Mouse (Mus musculus): ENCODE measurements around the gene Cdk10.
"Not testable (repeated sequence)": the region's sequence is repeated elsewhere in the genome, so short reads cannot be mapped to it uniquely, and the experiment has no call there.

Gene Cdk10
- long read RNA-seq, experiment 1, transcript Cdk10-201 (13 exons, 1,642 nt): major isoform, 22 of 34 reads
- long read RNA-seq, experiment 1, partial matches to known transcripts: 3 of 34 reads
- long read RNA-seq, experiment 1, other reads (novel, unspliced or antisense): 5 of 34 reads
- long read RNA-seq, experiment 2, transcript Cdk10-201 (13 exons, 1,642 nt): major isoform, 29 of 32 reads
- long read RNA-seq, experiment 2, partial matches to known transcripts: 0 of 32 reads
- long read RNA-seq, experiment 2, other reads (novel, unspliced or antisense): 1 of 32 reads

DNA sequence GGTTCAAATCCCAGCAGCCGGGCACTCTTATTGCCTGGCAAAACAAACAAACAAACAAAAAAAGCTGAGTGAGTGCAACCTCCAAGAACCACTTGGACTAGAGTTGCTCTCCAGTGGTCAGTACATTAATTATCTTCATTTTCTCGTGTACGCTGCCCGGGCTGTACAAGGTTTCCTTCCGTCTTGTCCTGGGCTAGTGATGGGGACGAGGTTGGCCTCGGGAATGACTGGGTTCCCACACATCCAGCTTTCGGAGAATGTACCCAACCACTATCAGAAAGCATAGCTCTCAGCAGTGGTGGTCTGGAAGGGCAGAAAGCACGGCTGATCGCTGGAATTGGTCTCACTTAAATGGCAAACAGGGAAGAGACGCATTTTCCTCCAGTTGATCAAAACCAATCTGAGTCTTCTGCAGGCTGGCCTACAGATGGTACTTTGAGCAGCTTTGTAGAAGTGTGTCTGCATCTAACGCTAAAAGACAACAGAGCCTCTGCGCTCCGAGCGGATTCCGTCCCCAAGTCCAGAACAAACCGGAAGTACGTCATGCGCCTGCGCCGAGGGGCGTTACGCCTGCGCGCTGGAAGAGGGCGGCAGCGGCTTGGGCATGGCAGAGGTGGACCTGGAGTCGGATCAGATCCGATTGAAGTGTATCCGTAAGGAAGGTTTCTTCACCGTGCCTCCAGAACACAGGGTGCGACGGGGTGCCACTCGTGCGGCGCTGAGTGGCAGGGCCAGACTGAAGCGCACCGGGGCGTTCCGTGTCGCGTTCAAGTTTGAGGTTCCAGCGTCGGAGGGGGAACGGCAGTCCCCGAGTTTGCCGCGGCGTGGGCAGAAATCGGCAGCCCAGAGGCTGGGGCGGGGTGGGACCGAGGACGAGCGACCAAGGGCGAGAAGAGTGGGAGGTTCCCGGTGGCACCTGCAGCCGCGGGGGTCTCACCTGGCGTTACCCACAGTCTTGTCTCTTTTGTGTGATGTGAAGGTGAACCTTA, at the start of gene Cdk10:
Cdk10 (plus strand) TSS at position 565 of the 989 bp plus-strand sequence.
- intact Hi-C loops (cut with DNase I): no loop called here

DNA sequence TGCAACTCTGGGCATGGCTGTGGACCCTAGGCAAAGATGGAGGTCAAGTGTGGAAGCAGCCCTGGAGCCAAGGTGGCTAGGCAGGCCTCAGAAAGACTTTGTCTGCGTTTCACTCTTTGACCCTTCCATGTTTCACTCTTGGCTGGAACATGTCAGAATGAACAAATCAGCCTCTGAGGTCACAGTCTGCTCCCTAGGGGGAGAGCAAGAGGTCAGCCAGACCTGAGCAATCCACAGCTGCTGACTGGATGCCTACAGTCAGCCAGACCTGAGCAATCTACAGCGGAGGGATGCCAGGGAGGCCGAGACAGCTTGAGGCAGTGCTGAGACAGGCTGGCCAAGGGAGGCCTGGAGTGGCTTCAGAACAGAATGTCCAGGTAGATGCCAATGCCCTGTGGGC, 43.3 kb upstream of the Cdk10 start:
- intact Hi-C loops (cut with DNase I): no loop called here

DNA sequence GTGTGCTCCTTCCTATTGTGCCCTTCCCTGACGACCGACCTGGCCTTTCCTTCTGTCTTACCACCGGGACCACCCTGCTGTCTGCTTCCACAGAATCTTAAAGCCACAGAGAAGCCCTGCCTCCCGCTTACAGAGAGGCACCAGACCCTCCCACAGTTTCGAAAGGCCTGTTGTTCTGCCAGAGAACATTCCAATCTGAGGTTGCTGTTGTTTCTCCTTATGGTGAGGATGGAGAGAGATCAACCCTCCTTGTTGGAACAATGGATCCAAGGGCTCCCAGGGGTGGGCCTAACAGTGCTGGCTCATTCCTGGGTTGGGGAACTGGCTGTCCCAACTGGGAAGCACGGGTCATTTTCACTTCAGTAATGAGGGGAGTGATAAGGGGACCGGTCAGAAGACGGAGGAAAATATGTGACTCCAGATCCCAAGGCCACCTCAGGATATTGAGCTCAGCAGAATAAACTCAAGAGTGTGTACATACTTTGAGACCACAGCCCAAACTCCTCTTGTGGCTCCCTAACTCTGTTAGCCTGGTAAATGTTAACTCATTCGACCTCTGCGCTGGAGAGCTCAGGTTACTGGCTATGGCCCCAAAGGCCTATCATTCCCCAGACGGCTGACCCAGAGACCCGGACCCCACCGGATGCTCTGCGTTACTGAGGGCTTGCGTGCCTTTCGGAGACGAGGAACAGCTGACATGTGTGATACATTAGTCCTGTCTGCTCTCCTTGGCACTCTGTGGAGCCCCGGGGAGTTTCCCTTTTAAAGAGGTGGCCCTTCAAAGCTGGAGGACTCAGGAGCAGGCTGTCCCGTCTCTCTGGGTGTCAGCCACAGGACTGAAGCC, 38.9 kb upstream of the Cdk10 start, which contains the start of gene Dpep1:
Dpep1 (plus strand) TSS at position 677 of the 844 bp plus-strand sequence.
- intact Hi-C loops (cut with DNase I): no loop called here

DNA sequence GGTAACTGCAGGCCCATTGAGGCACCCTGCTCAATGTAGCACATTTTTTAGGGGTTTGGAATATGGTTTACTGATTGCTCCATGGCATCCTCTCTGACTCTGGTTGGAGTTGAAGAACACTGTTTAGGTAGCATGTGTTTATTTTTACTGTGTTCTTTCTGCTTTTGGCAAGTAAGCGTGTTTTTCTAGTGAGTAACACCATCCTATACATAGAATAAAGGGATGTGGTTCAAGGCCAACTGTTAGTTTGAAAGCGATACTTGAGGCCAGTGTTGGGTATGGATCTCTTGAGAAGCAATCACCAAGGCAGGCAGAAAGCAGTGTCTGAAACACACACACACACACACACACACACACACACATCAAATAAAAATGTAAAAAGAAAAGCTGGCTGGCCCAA, 36.6 kb upstream of the Cdk10 start:
- intact Hi-C loops (cut with DNase I): no loop called here

DNA sequence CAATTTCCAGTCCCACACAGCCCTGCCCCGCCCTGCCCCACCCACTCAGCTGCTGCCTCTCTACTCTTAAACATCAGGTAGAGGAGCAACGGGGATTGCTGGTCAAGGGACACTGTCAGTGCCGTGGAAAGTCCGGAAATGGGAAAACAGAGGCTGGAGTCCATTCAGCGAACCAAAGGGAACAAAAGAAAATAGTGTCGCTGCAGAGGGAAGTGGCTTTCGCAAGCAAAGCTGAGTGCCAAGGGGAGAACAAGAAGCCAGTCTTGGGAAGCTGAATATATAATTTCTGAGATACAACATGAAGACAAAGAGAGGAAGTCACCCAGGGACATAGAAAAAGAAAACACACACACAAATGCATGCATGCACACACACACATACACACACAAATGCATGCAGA, 35.8 kb upstream of the Cdk10 start:
- intact Hi-C loops (cut with DNase I): no loop called here

DNA sequence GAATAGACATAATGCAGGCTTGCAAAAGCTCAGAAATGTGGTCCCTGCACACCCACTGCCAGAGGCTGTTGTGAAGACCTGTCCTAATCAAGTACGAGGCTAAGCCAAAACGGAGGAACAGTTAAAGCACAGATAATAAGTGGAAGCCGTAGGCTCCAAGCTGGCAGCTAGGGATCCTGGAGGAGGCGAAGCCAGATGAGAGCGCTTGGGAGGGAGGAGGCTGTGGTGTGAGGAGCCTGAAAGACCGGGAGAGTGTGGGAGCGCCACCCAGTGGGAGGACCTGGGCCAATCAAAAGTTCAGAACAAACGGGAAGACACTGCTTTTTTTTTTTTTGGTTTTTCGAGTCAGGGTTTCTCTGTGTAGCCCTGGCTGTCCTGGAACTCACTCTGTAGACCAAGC, 34.0 kb upstream of the Cdk10 start:
- intact Hi-C loops (cut with DNase I): loop anchor here (5.0 kb wide), 1 partner anchor 43 kb away; no protein-coding TSS in a partner anchor

DNA sequence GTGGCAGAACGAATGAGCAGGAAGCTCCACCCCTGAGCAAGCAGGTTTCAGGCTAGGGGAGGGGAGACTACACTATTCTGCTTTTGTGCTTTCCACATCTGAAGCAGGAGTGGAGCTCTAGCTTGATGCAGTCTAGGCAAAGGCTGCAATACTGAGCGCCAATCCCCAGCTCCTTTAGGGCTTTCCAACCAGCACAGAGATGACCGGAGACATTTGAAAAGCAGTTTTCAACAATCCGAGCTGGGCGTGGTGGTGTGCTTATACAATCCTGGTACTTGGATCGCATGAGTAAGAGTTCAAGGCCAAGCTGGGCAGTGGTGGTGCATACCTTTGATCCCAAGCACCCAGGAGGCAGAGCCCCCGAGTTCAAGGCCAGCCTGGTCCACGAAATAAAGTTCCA, 32.7 kb upstream of the Cdk10 start:
- intact Hi-C loops (cut with DNase I): loop anchor here (5.0 kb wide), 1 partner anchor 45 kb away; no protein-coding TSS in a partner anchor

DNA sequence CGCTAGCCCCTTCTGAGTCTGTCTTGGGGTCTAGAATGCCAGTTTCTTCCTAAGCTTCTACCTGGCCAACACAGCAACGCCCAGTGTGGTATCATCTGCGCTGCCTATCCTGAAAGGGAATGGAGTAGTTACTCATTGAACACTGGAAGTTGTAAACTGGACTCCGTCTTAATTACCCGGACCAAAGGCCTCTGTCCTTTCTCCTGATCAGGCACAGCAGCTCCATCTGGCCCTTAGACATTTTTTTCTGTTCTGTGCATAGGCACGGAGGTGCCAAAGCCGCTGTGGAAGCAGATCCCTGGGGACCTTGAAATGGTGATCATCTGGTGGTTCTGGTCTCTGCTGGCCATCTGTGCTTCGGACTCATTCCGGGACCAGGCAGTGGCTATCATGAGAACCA, 30.9 kb upstream of the Cdk10 start:
- intact Hi-C loops (cut with DNase I): loop anchor here (5.0 kb wide), 1 partner anchor 46 kb away; no protein-coding TSS in a partner anchor

DNA sequence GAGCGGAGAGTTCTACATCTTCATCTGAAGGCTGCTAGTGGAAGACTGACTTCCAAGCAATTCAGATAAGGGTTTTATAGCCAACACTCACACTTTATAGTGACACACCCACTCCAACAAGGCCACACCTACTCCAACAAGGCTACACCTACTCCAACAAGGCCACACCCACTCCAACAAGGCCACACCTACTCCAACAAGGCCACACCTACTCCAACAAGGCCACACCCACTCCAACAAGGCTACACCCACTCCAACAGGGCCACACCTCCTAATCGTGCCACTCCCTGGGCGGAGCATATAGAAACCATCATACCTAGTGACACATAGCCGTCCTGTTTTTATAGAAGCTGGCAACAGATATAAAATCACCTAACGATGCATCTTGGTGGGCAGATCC, 27.6 kb upstream of the Cdk10 start:
- intact Hi-C loops (cut with DNase I): not testable (repeated sequence)

DNA sequence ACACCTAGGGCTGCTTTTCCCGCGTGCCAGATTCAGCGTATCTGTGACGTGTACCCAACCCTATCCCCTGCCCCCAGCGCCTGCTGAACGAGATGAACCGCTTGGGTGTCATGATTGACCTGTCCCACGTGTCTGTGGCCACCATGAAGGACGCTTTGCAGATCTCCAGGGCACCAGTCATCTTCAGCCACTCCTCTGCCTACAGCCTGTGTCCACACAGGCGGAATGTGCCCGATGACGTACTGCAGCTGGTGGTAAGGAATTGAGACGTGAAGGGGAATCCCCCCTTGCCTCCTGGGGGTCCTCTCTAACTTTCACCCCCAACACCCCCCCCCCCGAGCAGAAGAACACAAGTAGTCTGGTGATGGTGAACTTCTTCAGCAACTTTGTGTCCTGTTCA, 24.8 kb upstream of the Cdk10 start:
- intact Hi-C loops (cut with DNase I): loop anchor here (5.0 kb wide), 2 partner anchors 93 to 363 kb away; no protein-coding TSS in a partner anchor

DNA sequence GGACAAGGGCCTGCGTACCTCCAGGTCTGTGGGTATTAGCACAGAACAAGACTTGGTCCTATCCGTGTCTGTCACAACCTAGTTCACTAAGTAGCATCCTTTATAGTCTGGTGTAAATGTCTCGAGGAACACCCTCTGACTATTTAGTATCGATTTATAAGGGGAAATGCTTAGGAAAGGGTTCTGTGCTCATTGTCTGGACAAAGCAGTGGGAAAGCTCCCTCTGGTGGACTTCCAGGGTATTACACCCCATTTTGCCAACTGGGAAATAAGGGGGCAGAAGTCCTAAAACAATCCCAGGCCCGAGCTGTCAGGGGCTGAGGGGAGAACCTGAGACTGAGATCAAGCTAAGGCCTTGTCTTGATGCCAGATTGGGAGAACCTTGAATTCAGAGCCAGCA, 22.4 kb upstream of the Cdk10 start:
- intact Hi-C loops (cut with DNase I): loop anchor here (5.0 kb wide), 2 partner anchors 95 to 365 kb away; no protein-coding TSS in a partner anchor

DNA sequence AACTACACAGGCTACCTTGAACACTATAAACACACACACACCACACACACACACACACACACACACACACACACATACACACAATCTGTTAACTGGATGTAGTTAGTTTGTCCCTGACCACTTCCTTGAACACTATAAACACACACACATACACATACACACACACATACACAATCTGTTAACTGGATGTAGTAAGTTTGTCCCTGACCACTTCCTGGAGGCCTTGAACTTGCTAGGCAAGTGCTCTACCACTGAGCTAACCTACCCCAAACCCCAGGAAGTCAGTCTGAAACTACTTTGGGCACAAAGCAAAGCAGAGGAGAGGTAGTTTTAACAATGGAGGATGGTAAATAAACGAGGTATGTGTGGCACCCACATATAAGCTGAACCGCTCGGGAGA, 21.1 kb upstream of the Cdk10 start:
- intact Hi-C loops (cut with DNase I): loop anchor here (5.0 kb wide), 2 partner anchors 96 to 366 kb away; no protein-coding TSS in a partner anchor

DNA sequence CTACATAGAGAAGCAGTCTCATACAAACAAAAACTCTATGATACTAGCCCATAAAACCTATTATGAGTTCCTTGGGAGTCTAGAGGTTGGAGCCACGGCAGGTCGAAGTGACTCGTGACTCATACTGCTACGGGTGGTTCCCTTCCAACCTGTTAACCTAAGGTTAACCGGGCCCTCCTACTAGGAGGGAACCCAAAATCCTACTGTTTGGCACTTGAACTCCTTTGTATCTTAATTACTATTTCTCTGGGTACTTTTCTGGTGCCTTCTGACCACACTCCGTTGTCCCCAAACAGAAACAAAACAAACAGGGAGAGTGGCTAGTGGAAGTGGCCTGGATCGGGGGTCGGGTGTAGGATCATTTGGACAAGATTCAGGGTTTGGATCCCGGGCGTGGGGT, 12.8 kb upstream of the Cdk10 start:
- intact Hi-C loops (cut with DNase I): loop anchor here (10.0 kb wide), 1 partner anchor 597 kb away; the partner anchor contains the start of genes Galns and Trappc2l

DNA sequence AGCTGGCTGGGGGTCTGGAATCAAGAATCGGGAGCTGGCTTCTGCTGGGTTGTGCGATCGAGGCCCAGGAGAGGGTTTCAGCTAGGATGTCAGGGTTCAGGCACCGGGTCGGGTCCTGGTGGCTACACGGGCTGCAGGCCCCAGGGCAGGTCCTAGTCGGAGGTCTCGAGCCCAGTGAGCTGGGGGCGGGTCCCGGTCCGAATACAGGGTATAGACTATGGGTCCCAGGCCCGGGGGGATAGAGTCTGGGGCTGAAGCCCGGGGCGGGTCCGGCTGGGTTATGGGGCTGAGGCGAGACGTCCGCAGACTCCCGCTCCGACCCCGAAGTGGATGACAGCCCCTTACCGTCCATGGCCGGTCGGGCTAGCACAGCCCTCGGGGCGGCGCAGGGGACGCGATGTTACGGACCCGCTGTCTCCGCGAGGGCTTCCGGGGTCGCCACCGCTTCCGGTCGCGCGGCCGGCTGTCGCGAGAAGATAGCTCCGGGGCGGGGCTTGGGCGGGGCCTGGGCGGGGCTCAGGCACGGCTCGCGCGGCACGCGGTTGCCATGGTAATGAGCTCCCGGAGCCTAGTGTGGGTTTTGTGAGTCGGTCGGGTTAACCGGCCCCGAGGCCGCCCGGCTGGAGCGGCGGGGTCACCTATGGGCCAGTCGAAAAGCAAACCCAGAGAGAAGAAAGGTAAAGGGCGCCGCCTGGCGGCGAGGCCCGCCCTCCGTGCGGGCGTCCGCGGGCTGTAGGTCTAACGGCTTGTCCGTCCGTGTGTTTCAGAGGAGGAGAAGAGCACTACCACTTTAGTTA, 12.1 kb upstream of the Cdk10 start, which contains the start of the genes Chmp1a and Spata33:
Chmp1a (minus strand) TSS at position 443 of the 797 bp plus-strand sequence.
Spata33 (plus strand) TSS at position 512 of the 797 bp plus-strand sequence.
- intact Hi-C loops (cut with DNase I): loop anchor here (10.0 kb wide), 1 partner anchor 598 kb away; the partner anchor contains the start of genes Galns and Trappc2l

DNA sequence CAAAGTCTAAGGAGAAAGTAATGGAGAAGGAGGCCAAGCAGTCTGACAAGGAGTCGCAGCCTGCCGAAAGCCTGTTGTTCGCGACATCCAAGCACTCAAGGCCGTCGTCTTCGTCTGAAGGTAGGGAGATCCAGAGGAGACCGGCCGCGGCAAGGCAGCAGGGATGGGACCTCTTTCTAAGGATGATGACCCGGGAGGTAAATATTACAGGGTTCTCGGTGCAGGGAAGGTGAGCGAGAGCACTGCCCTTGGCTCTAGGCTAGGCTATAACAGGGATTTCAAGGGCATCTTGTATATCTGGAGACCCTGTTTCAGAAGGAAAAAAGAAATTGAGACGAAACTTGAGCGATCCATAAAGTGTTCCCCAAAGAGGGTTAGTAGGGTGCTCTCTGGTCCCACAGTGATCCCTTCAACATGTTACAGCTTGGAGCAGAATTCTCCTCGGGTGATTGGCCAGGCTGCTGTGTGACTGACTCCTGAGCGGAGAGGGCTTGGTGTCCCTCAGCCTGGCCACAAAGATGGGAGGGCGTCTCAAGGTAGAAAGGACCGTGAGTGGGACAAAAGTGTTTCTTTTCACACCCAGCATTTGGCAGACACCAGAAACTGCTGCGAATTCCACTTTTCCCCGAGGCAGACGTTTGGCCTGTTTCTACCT, 11.4 kb upstream of the Cdk10 start:
- intact Hi-C loops (cut with DNase I): loop anchor here (10.0 kb wide), 1 partner anchor 598 kb away; the partner anchor contains the start of genes Galns and Trappc2l

DNA sequence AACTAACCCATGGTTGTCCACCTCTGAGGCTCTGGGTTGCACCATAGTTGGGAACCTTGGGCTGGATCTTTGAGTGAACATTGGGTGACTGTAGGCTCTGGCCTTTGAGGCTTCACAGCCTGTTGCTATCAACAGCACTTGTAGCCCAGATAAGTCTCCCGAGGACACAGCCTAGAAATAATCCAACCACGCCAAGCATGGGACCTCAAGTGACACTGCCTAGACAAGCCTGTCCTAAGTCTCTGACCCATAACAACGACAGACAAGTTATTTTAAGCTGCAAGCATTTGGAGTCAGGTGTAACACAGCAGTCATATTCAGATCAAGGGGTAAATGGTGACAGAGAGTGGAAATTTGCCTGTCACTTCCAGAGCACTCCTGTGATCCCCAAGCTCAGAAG, 9.2 kb upstream of the Cdk10 start:
- intact Hi-C loops (cut with DNase I): loop anchor here (10.0 kb wide), 1 partner anchor 601 kb away; the partner anchor contains the start of genes Galns and Trappc2l

DNA sequence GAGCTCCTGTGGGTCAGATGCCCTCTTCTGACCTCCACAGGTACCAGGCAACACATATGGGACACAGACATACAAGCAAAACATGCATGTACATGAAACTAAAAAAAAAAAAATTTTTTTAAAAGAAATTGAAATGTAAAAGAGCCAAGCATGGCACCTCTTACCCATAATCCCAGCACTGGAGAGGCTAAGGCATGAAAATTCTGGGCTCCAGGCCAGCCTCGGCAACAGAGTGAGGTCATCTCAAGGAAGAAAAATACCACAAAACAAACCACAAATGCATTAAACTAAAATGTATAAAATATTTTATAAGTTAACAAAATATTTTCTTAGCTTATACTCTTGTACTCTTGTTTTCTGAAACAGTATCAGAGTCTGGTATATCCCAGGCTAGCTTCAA, 3.7 kb upstream of the Cdk10 start:
- intact Hi-C loops (cut with DNase I): no loop called here

DNA sequence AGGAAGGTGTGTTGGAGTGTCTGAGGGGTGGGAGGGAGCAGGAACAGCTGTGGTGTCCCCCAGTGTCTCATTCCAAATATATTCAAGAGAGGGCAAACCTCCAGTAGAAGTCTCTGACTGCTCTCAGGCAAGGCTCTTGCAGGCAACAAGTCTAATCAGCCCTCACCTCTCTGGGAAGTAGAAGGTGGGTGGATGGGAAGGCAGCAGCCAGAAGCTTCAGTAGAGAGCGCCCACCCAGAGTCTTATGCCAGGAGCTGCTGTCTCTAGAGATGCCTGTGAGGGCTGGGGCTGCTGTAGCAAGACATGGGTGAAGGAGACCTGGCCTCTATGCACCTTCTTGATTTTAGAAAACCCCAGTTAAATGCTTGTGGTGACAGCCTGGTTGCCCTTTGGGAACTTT, 3.8 kb downstream of the Cdk10 start:
- intact Hi-C loops (cut with DNase I): no loop called here

DNA sequence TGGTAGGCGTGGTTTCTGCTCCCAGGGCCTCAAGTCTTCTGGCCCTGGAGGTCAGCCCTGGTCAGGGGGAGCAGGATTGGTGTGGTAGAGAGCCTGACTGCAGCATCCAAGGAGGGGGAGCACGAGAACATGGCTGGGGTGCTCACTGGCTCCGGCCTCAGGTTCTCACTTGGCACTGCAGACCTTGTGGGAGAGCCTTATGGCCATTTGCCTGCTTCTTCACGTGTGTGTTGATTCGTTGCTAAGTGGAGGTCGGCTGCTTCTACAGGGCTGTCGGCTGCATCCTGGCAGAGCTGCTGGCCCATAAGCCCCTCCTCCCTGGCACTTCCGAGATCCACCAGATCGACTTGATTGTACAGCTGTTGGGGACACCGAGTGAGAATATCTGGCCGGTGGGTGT, 5.7 kb downstream of the Cdk10 start:
- intact Hi-C loops (cut with DNase I): not testable (repeated sequence)
